Mouse (Mus musculus) spleen, embryonic (tissue): Measurements from ENCODE around the gene Zwilch.
"Not testable (repeated sequence)": the region's sequence is repeated elsewhere in the genome, so short reads cannot be mapped to it uniquely, and the experiment has no call there.

Experiments used
- CTCF ChIA-PET: fragments of 350-600 bp; sonication (Branson Sonifier 250); formaldehyde crosslinking; loops from one replicate; lab custom pipeline; 2022; lab: Charles Lee

Gene Zwilch

DNA sequence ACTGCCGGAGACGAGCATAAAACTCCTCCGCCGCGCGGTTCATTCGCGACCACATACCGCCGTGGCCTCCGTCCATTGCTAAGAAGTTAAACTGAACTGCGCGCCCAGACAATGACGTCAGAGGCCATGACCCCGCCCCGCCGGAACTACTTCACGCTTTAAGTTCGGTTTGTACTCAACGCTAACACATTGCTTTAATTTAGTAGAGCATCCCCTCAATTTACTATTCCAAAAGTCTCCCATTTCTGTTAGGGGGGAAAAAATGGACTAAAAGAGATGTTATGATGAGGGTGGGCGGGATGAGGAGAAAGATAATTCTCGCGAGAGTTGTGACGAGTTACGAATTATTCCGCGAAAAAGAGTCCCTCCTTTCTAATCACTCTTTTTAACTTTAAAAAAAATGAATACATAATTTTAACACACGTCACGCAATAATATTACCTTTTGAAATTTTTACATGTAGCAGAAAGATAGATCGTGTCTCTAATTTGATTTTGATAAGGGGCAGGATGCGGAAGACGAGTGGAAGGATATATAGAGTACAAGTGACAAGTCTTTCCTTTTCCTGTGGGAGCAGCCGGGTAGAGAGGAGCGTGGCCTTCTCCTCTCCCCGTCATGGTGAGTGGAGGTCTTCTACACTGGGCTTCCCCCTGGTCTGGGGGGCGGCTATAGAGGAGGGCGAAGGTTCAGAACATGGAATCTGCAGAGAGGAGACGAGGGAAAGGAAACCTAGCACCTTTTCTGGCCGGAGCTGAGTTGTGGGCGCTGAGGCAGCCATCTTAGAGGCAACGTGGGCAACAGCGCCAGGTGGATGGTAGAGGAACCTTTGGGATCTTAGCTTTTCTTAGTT lies at the start of gene Zwilch, which contains the start of gene Rpl4:
Gene Zwilch, minus strand, starts transcription at position 289 of the 850 bp plus-strand sequence.
Gene Rpl4, plus strand, starts transcription at position 560 of the 850 bp plus-strand sequence.
- CTCF ChIA-PET, result interaction anchor here (0.5 kb wide), 1 partner anchor 12 kb away, joined by 5 read pairs; no protein-coding TSS in a partner anchor

DNA sequence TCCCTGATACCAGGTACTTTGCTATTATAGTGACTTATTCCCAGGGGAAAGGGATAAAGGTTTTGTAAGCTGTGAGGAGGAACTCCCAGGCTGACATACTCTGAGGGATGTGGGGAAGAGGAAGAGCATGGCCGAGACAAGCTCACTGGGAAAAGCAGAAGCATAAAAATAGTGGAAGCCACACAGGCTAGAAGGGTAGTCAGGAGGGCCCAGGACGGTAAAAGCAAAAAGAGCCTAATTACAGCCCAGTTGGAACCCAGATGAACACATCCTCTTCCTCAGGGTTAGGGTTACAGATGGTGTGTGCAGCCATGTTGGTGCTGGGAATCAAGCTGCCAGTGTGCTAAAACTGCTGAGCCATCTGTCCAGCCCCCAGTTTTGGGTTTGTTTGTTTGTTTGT lies 49.2 kb upstream of the Zwilch start:
- CTCF ChIA-PET, result no interaction called here

DNA sequence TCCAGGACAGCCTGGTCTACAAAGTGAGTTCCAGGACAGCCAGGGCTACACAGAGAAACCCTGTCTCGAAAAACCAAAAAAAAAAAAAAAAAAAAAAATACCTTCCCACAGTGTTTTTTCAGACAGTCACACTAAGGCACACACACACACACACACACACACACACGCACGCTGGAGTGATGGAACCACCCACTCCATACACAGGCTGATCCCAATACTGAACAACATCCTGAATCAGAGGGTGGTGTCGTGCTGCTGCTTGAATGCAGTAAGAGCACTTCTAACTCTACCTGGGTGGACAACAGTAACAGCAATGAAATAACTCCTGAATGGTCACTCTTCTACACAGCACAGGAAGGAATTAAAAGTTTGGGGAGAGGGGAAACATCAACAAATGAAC lies 48.6 kb upstream of the Zwilch start:
- CTCF ChIA-PET, result no interaction called here

DNA sequence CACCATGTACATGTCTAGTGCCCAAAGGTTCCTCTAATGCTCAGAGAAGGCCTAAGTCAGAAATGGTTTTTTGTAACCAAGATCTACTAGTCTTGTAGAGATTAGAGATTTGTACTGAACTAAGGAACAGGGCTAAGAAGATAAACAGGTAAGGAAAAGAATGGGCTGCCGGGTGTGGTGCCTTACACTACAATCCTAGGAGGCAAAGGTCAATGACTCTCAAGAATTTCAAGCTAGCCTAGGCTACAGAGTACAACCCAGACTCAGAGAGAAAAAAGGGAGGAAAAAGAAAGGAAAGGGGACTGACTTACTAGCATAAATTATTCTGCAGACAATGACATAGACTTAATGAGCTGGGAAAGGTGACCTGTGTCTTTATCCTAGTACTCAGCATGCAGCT lies 47.7 kb upstream of the Zwilch start:
- CTCF ChIA-PET, result no interaction called here

DNA sequence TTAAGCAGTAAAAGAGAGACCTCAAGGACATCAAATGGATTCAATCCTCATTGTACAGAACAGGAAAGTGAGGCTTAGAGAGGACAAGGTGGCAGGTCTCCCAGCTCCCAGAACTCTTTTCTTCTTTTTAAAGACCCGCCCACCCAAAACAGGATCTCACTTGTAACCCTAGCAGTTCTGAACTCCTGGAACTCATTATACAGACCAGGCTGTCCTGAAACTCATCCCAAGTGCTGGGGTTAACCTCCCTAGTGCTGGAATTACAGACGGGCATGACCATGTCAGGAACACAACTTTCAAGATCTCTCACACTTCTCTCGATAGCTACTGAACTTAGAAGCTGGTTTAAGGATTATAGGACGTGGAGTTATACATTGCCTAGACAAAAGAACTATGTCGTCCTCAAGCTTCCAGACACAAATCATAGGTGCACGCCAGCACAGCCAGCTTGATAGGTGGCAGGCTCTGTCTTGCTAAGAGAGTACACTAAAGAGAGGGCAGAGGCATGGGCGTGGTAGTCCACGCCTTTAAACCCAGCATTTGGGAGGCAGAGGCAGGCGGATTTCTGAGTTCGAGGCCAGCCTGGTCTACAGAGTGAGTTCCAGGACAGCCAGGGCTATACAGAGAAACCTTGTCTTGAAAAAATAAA lies 47.0 kb upstream of the Zwilch start:
- CTCF ChIA-PET, result interaction anchor here (0.5 kb wide), 1 partner anchor 594 kb away, joined by 6 read pairs; no protein-coding TSS in a partner anchor

DNA sequence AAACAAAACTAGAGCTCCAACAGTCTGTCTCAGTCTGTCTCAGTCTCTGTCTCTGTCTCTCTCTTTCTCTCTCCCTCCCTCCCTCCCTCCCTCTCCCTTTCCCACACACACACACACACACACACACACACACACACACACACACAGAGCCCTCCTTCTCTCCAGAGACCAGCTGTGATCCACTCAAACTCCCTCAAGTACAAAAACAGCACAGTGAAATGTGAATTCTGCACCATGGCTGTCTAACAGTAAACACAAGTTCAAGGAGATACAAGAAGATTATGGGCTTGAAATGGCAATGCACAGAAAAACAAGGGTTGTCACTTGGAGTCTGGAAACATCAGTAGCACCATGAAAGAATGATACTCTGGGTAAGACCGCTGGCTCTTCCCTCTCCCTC lies 46.4 kb upstream of the Zwilch start:
- CTCF ChIA-PET, result interaction anchor here (0.5 kb wide), 1 partner anchor 594 kb away, joined by 6 read pairs; no protein-coding TSS in a partner anchor

DNA sequence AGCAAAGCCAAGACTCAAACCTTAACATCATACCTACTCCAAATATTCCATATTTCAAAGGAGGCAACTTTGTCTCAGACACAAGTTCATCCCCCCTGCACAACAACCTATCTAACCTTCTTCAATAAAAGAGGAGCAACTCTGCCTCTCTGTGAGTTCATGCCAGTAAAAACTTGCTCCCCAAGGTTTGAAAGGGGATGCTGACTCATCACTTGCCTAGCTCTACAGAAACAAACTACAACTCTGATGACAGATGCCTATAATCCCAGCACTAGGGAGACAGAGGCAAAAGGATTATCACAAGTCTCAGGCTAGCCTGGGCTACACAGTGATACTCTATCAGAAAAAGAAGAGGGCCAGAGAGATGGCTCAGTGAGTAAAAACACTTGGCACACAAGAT lies 45.0 kb upstream of the Zwilch start:
- CTCF ChIA-PET, result interaction anchor here (0.8 kb wide), 1 partner anchor 521 kb away, joined by 3 read pairs; no protein-coding TSS in a partner anchor

DNA sequence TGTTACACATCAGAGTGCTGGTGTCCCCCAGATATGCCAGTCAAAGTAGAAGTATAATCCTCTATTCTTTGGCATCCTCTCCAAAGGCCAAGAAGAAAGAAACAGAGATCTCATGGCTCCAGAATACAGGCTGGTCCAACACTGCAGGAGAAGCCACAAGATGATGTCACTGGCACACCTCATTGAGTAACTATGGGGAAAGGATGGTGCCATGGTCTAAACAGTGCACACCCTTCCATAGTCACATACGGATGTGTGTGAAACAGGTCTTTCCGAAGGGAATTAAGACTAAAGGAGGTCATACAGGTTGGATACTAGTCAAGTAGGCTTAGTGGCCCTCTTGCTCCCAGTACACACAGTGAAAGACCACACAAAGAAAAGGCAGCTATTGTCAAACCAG lies 43.7 kb upstream of the Zwilch start:
- CTCF ChIA-PET, result interaction anchor here (0.6 kb wide), 1 partner anchor 62 kb away, joined by 4 read pairs; no protein-coding TSS in a partner anchor

DNA sequence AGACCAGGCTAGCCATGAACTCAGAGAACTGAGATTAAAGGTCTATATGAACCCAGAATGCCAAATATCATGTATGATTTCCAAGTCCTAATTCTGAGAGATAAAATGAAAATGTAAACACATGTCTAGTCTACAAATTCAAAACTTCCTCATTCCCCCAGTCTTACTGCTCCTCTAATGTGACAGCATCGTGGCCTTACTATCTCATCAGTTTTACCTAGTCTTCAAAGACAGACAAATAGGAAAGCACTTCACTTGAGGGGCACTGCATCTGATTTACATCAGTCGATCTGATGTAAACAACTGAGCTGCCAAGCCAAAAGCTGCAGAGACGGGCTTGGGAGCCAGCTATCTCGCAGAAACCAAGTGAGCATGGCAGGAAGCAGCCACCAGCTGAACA lies 43.2 kb upstream of the Zwilch start:
- CTCF ChIA-PET, result no interaction called here

DNA sequence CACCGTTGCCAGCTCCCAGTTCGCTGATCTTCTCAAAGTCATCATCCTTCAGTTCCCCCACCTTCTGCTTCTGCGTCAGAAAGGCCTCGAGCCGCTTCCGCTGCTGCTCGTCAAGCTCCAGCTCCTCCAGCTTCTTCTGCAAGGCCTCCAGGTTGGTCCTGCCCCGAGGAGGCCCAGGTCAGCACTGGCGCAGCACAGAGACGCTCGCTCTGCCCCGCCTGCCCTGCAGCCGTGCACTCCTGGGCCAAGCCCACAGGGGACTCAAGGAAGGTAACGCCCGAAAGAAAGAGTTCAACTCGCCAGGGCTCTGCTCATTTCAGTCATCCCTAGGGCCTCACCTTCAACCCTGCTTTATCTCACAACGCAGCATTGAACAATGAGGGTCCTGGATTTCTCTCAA lies 41.5 kb upstream of the Zwilch start:
- CTCF ChIA-PET, result no interaction called here

DNA sequence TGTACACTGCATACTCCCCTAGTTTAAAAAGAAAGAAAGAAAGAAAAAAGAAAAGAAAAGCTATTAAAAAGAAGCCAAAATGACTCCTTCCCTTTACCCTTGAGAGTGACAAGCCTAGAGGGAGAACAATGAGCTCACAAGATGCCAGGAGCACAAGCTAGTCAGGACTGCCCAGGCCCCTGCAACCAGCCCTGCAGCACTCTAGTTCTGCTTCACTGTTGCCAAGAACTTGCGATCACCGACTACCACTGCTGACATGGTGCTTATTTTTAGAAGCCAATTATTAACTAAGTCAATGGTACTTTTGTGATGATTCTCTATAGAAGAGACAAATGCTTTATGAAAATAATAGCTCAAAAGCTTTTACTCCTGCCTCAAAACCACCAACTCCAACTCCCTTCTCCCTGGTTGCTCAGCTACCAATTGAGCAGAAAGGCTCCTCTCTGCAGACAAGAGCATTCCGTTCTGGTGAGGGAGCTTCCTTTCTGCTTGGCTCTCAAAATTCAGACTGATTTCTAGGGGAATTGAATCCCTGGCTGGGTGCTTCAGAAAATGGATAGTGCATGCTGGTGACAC lies 34.7 kb upstream of the Zwilch start:
- CTCF ChIA-PET, result interaction anchor here (0.6 to 0.7 kb wide), 2 partner anchors 80 to 89 kb away, joined by 3 read pairs; no protein-coding TSS in a partner anchor

DNA sequence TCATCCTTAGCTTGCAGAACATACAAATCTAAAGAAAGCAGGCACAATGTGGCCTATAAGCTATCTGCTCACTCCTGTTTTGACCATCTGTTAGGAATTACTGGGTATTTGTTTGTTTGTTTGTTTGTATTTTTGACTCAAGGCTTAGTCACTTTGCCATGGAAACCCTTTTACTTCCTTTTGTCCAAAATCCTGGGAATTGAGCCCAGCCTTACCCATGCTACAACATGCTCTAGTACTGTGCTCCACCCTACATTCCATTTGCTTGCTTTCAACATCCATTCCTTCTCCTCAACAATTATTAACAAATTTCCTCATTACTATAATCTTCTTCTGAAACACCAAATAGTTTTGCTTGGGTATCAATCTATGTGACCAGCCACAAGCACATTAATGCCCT lies 30.0 kb upstream of the Zwilch start:
- CTCF ChIA-PET, result no interaction called here

DNA sequence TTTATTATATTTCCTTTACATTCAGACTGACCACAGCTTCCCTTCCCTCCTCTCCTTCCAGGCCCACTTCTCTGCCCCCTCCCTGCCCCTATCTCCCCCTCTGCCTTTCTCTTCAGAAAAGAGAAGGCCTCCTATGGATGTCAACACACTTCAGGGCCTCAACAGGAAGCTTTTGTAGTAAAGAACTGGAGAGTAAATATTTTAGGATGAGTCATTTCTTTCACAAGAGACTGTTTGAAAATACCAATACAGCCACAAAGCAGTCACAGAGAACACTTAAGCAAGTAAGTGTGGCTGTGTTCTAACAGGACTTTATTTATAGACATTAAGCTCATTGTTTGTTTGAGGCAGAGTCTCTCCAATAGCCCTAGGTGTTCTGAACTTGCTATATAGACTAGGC lies 29.4 kb upstream of the Zwilch start:
- CTCF ChIA-PET, result no interaction called here

DNA sequence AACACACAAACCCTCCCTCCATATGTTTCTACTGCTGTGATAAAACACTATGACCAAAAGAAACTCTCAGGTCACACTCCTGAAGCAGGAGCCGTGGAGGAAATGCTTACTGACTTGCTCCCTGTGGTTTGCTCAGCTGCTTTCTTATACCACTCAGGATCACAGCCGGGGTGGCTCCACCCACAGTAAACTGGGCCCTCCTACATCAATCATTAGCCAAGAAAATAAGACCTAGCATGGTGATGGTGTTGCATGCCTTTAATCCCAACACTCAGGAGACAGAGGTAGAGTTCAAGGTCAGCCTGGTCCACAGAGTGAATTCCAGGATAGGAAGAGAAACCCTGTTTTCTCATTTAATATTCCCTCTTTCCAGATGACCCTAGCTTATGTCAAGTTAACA lies 27.0 kb upstream of the Zwilch start:
- CTCF ChIA-PET, result no interaction called here

DNA sequence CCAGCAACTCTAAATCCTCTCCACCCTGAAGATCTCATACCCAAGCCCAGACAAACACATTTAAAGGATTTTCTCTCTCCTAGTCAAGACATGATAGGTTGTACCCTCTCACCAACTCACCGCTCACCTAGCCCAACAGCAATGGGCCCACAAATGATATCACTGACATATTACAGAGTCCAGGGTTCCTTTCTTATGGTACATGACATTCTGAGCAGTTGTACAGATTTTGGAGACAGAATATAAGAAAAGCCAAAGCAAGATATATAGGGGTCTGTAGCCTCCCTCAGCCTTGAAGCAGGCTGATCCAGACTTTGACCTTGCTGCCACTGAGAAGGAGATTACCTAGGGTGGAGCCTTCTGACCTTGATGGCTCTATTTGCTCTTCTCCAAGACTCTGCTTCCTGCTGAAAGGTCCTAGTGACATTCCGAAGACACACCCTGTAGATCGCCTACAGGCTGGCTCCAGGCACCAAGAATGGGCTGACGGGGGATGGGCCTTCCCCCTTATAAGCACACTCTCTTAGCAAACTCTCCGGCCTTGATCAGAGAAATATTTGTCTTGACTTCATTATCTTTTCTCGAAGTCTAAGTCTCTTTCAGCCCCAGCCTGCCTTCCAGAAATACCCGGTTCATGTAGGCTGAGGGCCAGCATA lies 26.0 kb upstream of the Zwilch start:
- CTCF ChIA-PET, result not testable (repeated sequence)

DNA sequence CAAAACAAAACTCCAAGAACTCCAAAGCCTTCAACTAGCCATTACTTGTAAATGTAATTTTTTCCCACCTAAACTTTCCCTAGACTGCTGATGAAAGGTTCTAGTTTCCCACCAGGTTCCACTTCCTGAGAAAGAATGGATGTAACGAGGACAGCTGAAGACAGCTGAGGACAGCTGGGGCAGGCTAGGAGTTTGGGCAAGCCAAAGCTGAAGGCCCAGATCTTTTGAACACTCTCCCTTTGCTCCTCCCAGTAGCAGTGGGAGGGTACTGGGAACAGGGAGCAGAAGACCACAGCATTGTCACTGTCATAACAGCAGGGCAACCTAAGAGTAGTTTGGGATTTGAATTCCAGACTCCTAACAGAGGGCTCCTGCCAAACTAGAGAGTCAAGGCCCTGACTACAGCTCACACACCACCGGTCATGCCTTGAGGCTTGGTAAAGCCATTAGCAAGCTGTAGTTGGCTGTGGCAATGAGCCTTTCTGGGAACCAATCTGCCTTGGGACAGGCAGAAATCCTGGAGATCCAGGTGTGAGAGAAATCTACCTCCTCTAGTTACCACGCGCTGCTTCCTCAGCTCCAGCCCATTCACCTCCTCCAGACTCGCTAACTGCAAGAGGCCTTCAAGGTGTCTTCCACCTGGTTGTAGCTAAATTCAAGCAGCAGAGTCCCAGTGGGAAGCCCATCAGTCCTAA lies 25.3 kb upstream of the Zwilch start:
- CTCF ChIA-PET, result interaction anchor here (0.6 kb wide), 1 partner anchor 1557 kb away, joined by 17 read pairs; no protein-coding TSS in a partner anchor

DNA sequence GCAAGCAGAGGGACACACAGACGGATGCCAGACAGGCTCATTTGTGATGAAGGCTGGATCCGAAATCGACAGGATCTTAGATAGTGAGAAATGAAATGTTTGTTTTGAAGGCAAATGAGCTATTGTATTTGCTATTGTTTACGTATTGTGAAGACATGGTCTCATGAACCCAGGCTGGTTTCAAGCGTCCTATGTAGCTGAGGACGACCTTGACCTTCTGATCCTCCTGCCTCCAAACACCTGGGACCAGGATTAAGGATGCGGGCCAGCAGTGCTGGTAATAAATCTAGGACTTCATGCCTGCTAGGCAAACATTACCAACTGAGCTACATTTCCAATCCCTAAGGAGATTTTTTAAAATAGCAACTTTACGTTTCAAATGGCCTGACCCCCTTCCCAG lies 24.6 kb upstream of the Zwilch start:
- CTCF ChIA-PET, result interaction anchor here (0.6 kb wide), 1 partner anchor 1558 kb away, joined by 17 read pairs; no protein-coding TSS in a partner anchor

DNA sequence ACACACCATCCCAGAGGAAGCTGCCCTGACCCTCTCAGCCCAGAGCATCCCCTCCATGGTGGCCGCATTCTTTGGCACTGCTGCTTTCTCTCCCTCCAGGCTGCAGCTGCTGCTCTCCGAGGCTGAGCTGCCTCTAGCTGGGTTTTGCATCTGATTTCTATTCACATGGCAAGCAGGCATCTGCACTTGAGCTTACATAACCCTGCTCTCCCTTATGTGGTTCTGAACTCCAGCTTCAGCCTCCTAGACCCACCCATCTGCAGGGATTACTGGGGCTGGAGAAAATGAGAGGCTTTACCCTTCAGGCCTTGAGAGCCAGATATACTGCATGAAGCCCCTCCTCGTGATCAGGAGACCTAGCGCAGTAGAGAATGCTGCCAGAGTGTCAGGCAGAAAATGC lies 22.6 kb upstream of the Zwilch start:
- CTCF ChIA-PET, result interaction anchor here (0.7 kb wide), 1 partner anchor 136 kb away, joined by 4 read pairs; no protein-coding TSS in a partner anchor

DNA sequence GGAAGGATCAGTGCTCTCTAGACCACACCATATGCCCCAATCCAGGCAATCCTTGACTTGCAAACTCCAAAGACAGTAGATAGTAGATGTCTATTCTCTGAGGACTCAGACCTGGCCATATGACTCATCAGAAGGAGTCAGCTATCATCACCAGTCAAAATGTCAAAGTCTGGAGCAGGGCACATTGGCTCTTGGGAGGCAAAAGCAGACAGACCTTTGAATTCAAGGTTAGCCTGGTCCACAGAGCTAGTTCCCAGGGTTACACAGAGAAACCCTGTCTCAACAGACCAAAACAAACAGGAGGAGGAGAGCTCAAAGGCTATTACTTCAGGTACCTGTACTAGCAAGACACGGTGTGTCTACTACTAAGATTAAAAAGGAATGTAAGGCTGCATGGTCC lies 21.0 kb upstream of the Zwilch start:
- CTCF ChIA-PET, result no interaction called here

DNA sequence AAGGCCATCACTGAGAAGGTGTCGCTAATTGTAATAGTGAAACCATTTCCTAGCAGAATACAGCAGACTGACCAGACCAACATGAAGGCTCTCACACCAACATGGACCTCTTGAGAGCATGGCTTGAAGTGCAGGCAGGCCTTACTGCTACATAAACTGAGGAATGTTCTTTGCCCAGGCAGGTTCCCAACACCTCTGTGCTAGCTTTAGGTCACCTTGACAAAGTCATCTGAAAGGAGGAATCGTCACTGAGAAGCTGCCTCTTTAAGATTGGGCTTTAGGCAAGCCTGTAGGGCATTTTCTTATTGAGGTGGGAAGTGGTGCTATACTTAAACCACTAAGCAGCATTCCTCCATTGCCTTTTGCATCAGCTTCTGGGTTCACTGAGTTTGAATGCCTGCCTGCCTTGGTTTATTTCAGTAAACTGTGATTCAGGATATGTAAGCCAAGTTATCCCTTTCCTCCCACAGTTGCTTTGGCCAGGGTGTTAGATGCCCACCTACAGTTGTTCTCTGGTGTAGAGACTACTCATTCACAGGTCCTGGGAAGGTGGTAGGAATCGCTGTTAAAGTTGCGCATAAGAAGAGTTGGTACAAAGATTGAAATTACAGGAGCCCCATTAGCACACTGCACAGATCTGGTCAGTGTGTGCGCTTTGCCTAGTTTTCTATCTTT lies 11.4 kb upstream of the Zwilch start:
- CTCF ChIA-PET, result interaction anchor here (0.6 kb wide), 1 partner anchor 26 kb away, joined by 4 read pairs; no protein-coding TSS in a partner anchor
